Mouse (Mus musculus) limb, embryonic 12.5 days (tissue): ENCODE measurements at regions not wholly inside any gene's neighbourhood (a gene's known extent, or its start where the extent isn't known, plus 50 kb on each side); places are given as distances from the start of the nearest gene placed in this dataset.

Source experiments
- ATAC-seq: fragments of 200-750 bp; cut with Nextera tagmentation; 2 replicates; pipeline ENCODE4 v1.8.0; 2017; ENCODE audit warnings: low read depth, moderate TSS enrichment; ENCODE audit not compliant: insufficient number of reproducible peaks, insufficient read depth, low FRiP score, low TSS enrichment
- H3K27ac ChIP-seq: fragments of 300-500 bp; sonication (generic); 2 replicates; pipeline ENCODE4 v1.5.1; 2016; ENCODE audit warnings: mild to moderate bottlenecking, moderate library complexity
- H3K27me3 ChIP-seq: fragments of 300-500 bp; sonication (generic); 2 replicates; pipeline ENCODE4 v1.6.1; 2016; ENCODE audit warnings: mild to moderate bottlenecking, moderate library complexity
- H3K36me3 ChIP-seq: fragments of 300-500 bp; sonication (generic); 2 replicates; pipeline ENCODE4 v1.6.1; 2016; ENCODE audit warnings: mild to moderate bottlenecking, moderate library complexity
- H3K4me1 ChIP-seq: fragments of 300-500 bp; sonication (generic); replicated peaks from 2 replicates; pipeline ENCODE4 v1.6.1; 2016
- H3K4me2 ChIP-seq: fragments of 300-500 bp; sonication (generic); 2 replicates; pipeline ENCODE4 v1.6.1; 2016; ENCODE audit warnings: mild to moderate bottlenecking, moderate library complexity
- H3K4me3 ChIP-seq: fragments of 300-500 bp; sonication (generic); replicated peaks from 2 replicates; pipeline ENCODE4 v1.5.1; 2016; ENCODE audit warnings: mild to moderate bottlenecking
- H3K9ac ChIP-seq: fragments of 300-500 bp; sonication (generic); replicated peaks from 2 replicates; pipeline ENCODE4 v1.6.1; 2016; ENCODE audit warnings: mild to moderate bottlenecking, moderate library complexity
- H3K9me3 ChIP-seq: fragments of 300-500 bp; sonication (generic); 2 replicates; pipeline ENCODE4 v1.6.1; 2016; ENCODE audit warnings: mild to moderate bottlenecking, moderate library complexity
- WGBS: fragments of 180-500 bp; shearing (Covaris S2); methylation state at CpG from one replicate; pipeline ENCODE4 v1.1.7; 2016; 5-methylcytosine and 5-hydroxymethylcytosine counted together

DNA sequence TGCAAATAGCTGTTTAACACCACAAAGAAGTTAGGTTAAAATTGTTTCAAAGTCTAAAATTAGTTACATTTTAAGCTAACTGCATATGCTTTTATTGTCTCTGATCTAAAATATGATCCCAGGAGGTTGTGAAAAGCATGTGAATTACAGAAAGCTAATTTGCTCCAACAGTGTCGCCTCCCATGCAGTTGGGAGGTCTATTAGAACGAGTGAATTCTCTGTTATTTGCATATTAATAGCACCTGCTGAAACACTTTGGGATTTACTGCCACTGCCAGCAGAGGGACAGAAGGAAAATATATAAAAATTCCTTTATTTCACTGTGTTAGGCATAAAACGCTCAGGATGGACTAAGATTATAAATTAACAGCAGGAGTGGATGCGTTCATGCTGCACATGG is 947.7 kb downstream of the 5730522E02Rik start:
- no peak for ATAC-seq
- WGBS, result 29% methylated on average over 4 of the region's 4 CpGs
- Histone ChIP-seq H3K4me1 (no peaks in the 10 kb centered on the region), H3K4me2 (no peak overlapping the region), H3K9ac (no peak overlapping the region), H3K27me3 (no peaks in the 10 kb centered on the region), H3K36me3 (no peaks in the 10 kb centered on the region), H3K27ac (no peak overlapping the region), H3K4me3 (no peak overlapping the region), H3K9me3 (no peaks in the 10 kb centered on the region)

DNA sequence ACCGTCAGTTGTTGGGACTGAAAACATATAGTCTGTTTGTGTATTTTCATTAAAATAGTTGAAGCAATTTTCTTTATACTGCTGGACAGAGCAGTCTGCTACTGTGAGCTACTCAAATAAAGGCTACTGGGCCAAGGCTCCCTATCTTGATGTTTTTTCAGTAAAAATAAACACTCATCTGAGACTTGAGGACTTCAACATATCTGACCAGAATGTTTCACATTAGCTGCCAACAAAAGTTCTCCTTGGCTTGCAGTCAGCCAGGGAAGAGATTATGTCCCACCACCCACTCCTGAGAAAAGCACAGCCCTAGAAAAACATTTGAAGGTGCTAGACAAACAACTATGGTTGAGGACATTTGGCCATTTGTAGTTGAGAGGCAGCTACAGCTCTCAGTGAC is 950.9 kb downstream of the 5730522E02Rik start:
- H3K36me3 ChIP-seq, result no peaks in the 10 kb centered on the region
- H3K4me1 ChIP-seq, result no peaks in the 10 kb centered on the region
- no peak overlapping the region for H3K4me3 ChIP-seq
- no peaks in the 10 kb centered on the region for H3K9me3 ChIP-seq
- H3K27ac ChIP-seq, result no peak overlapping the region
- H3K4me2 ChIP-seq, result no peak overlapping the region
- no peak overlapping the region for H3K9ac ChIP-seq
- no peak for ATAC-seq
- 92% methylated on average over 1 of the region's 1 CpGs for WGBS
- H3K27me3 ChIP-seq, result no peaks in the 10 kb centered on the region

DNA sequence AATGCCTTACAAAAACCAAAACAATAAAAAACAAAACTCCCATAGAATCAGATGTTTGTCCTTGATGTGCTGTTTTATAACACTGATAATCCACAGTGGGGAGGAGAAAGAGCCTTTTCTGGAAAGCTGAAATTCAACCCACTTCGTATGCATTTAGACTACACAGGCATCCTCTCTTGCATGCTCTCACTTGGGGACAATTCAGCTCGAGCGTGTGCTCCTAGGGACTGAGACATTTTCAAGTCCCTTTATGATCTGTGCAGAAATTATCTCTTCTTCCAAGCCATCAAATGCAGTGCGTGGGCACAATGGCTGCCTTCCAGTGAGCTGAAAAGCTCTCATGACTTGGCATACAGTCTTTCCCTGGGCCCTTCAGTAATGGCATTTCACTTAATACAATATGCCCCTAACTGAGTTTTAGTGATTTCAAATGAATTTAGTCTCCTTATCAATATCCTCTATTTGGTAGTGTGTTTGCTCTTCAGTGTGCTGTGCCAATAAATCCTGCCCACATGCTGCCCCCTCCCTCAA is 977.1 kb downstream of the 5730522E02Rik start:
- ATAC-seq, result no peak
- Histone ChIP-seq H3K4me1 (no peaks in the 10 kb centered on the region), H3K4me3 (no peak overlapping the region), H3K27ac (no peak overlapping the region), H3K36me3 (no peaks in the 10 kb centered on the region), H3K9me3 (no peaks in the 10 kb centered on the region), H3K4me2 (no peak overlapping the region), H3K27me3 (no peaks in the 10 kb centered on the region), H3K9ac (no peak overlapping the region)
- 88% methylated on average over 4 of the region's 4 CpGs for WGBS
